ENCODE assay signal across 28 mouse cellular contexts in the genomic region with DNA sequence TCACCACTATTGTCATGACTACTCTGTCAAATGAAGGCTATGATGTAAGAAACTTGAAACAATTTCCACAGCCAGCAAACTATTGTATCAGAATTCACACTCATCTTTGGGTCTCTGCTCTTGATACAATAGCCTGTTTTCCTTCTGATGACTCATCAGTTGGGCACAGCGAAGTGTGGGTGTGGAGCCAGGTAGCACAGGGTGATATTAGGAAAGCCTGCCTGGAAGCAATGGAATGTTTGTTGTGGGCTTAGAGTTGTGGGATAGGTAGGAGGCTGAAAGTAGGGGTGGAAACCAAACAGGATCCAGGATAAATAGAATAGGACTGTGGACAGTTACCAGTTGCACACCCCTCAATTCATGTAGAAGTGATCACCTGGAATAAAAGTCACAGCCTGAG.
DNase-seq lines count a peak whose midpoint lies in the region; ATAC-seq and TF ChIP-seq lines count a peak whose summit lies in the region.
"Had no signal": no experiment of that assay in that cellular context is flagged by ENCODE, and none has a peak within 500 bp of the region (broad histone marks: within the 10 kb centered on the region; RNA-seq: fewer than 3 reads in every experiment).

No protein-coding gene starts in this region.

- no peak overlapping the region for H3K4me2 ChIP-seq in lung, embryonic 14.5 days
- no peak overlapping the region for H3K4me2 ChIP-seq in stomach, embryonic 15.5 days
- H3K4me2 ChIP-seq: embryonic facial prominence, embryonic 12.5 days; heart, embryonic 15.5 days; intestine, embryonic 15.5 days; limb, embryonic 12.5 days; liver, embryonic 15.5 days; midbrain, embryonic 13.5 days had no signal

- WGBS in heart, embryonic 10.5 days, result 76% methylated on average over 1 of the region's 1 CpGs
- WGBS in lung, embryonic 14.5 days, result 82% methylated on average over 1 of the region's 1 CpGs
- WGBS in stomach, embryonic 15.5 days, result 64% methylated on average over 1 of the region's 1 CpGs

- ATAC-seq in lung, embryonic 14.5 days (ENCODE audit: insufficient read depth), result peak; percentile 50; the same call in 1 of the 2 replicates
- peak; percentile 58; the same call in 1 of the 2 replicates for ATAC-seq in stomach, embryonic 15.5 days (ENCODE audit: insufficient read depth, low FRiP score, low read depth)
- ATAC-seq: CD4-positive, CD25-positive, alpha-beta regulatory T cell, adult 4 months; intestine, embryonic 15.5 days had no signal

- no peak for DNase-seq in heart, embryonic 10.5 days (ENCODE audit: low spot score)
- no peak for DNase-seq in heart, adult 18-20 months
- no peak for DNase-seq in lung, embryonic 14.5 days
- DNase-seq in lung, postnatal 4 days, result no peak
- peak; percentile 43 for DNase-seq in fat pad, adult 2 months (ENCODE audit: extremely low read depth, low read depth, low spot score)
- no peak for DNase-seq in retina, embryonic 14.5 days (ENCODE audit: low spot score)
- no peak for DNase-seq in gastrocnemius, postnatal 4 days (ENCODE audit: low spot score in 2 of 2)
- DNase-seq: adrenal gland, postnatal 25 days; cerebellum, adult 11-12 months; cerebellum, adult 9-11 months; embryo, embryonic 11 days; forebrain, postnatal 0 days; gastrocnemius, postnatal 36 days; kidney, adult 9 months; kidney, postnatal 25 days; right cerebral cortex, postnatal 4 days; thymus, postnatal 14 days had no signal

- H3K4me3 ChIP-seq in heart, embryonic 10.5 days, result no peak overlapping the region
- no peak overlapping the region for H3K4me3 ChIP-seq in lung, embryonic 14.5 days (ENCODE audit: low read depth, low read length)
- H3K4me3 ChIP-seq in stomach, embryonic 15.5 days (replicated peaks), result no peak overlapping the region
- H3K4me3 ChIP-seq: embryonic facial prominence, embryonic 12.5 days; heart, embryonic 15.5 days; intestine, embryonic 15.5 days; layer of hippocampus, adult 2 months; left cerebral cortex, adult 2 months; limb, embryonic 12.5 days; liver, embryonic 15.5 days; midbrain, embryonic 13.5 days had no signal

- 0 out of 2 replicates have a peak overlapping the region, but pooled peaks have one; percentile 0 for H3K27ac ChIP-seq in heart, embryonic 10.5 days
- no peak overlapping the region for H3K27ac ChIP-seq in lung, embryonic 14.5 days (ENCODE audit: low read depth)
- H3K27ac ChIP-seq in stomach, embryonic 15.5 days, result no peak overlapping the region
- H3K27ac ChIP-seq: embryonic facial prominence, embryonic 12.5 days; intestine, embryonic 15.5 days; layer of hippocampus, adult 2 months; left cerebral cortex, adult 2 months; limb, embryonic 12.5 days; liver, embryonic 15.5 days; macrophage; midbrain, embryonic 13.5 days had no signal

- no peaks in the 10 kb centered on the region for H3K9me3 ChIP-seq in heart, embryonic 10.5 days
- H3K9me3 ChIP-seq in lung, embryonic 14.5 days (ENCODE audit: low read depth, low read length), result no peaks in the 10 kb centered on the region
- H3K9me3 ChIP-seq in stomach, embryonic 15.5 days, result no peaks in the 10 kb centered on the region
- H3K9me3 ChIP-seq: embryonic facial prominence, embryonic 12.5 days; heart, embryonic 15.5 days; intestine, embryonic 15.5 days; liver, embryonic 15.5 days had no signal

- no peaks in the 10 kb centered on the region for H3K27me3 ChIP-seq in heart, embryonic 10.5 days (ENCODE audit: insufficient read depth, poor library complexity, severe bottlenecking)
- H3K27me3 ChIP-seq in lung, embryonic 14.5 days (ENCODE audit: insufficient read depth, low read length), result no peaks in the 10 kb centered on the region
- no peaks in the 10 kb centered on the region for H3K27me3 ChIP-seq in stomach, embryonic 15.5 days (replicated peaks)
- H3K27me3 ChIP-seq: embryonic facial prominence, embryonic 12.5 days; heart, embryonic 15.5 days; intestine, embryonic 15.5 days; limb, embryonic 12.5 days; liver, embryonic 15.5 days; midbrain, embryonic 13.5 days had no signal

- no peaks in the 10 kb centered on the region for H3K36me3 ChIP-seq in heart, embryonic 10.5 days
- H3K36me3 ChIP-seq in lung, embryonic 14.5 days (ENCODE audit: insufficient read depth), result no peaks in the 10 kb centered on the region
- no peaks in the 10 kb centered on the region for H3K36me3 ChIP-seq in stomach, embryonic 15.5 days
- H3K36me3 ChIP-seq: embryonic facial prominence, embryonic 12.5 days; heart, embryonic 15.5 days; intestine, embryonic 15.5 days; limb, embryonic 12.5 days; liver, embryonic 15.5 days; midbrain, embryonic 13.5 days had no signal

- no peak for TF ChIP-seq CTCF in lung, embryonic 14.5 days (IDR thresholded peaks at IDR 0.05; ENCODE audit: low read depth)

- 0 out of 2 replicates have a peak, but pooled peaks cover 6% of the 10 kb centered on the region for H3K4me1 ChIP-seq in heart, embryonic 10.5 days
- H3K4me1 ChIP-seq in lung, embryonic 14.5 days (ENCODE audit: insufficient read depth), result peaks cover 4% of the 10 kb centered on the region
- H3K4me1 ChIP-seq in stomach, embryonic 15.5 days, result no peaks in the 10 kb centered on the region
- H3K4me1 ChIP-seq: intestine, embryonic 15.5 days; liver, embryonic 15.5 days had no signal

- H3K9ac ChIP-seq in lung, embryonic 14.5 days, result no peak overlapping the region
- no peak overlapping the region for H3K9ac ChIP-seq in stomach, embryonic 15.5 days
- H3K9ac ChIP-seq: embryonic facial prominence, embryonic 12.5 days; forebrain, postnatal 0 days; heart, embryonic 15.5 days; intestine, embryonic 15.5 days; limb, embryonic 12.5 days; liver, embryonic 15.5 days; midbrain, embryonic 13.5 days had no signal
